Mouse (Mus musculus): ENCODE data around the gene Gpr89.

The Gpr89 gene

DNA sequence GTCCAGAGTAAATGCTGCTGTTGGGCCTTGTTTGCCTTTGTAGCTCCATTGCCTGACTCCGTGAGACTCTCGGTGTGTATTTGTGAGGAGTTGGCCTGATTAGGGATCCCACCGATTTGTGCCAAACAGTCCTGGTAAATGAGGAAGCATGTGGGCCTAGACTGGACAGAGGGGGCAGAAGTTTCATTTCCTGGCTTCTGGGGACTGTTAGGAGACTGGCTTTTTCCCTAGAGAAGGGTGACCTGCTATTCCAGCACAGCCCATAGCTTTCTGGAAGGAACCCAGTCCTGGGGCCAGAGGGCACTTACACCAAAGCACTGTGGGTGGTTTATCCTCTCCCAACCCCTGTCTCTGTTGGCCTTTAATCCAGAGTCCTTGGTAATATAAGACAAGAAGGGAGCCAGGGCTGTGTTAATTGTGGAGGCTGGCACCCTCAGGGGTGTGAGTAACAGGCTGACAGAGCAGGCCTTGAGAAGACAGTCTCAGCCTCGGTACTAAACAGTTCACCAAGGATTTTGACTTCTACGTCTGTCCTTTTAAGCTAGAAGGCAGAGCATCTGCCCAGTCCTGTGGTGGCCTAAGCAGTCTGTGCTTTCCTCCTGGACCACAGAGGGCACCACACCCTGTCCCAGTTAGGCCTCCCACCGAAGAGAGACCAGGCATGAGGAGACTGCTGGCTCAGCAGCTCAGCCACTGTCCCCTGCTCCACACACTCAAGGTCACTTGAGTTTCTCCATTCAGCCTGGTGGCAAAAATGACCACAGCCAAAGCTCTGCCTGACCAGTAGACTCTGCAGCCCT lies 84.8 kb downstream of the Gpr89 start:
- no peak for DNase-seq

All from lung, postnatal 36 days (tissue).